Mouse (Mus musculus) forebrain, embryonic 14.5 days (tissue): Measurements from ENCODE around the gene Aoc1. TPM values are rescaled to one million over a fixed set of nuclear protein-coding genes. Genes with fewer than 3 reads are reported as not detected.

Experiments used
- ATAC-seq: fragments of 200-750 bp; cut with Nextera tagmentation; 2 replicates; pipeline ENCODE4 v1.8.0; 2017; ENCODE audit warnings: mild to moderate bottlenecking, moderate library complexity
- DNase-seq: peaks from one replicate; pipeline ENCODE4 v3.0.0-alpha.2; 2015; ENCODE audit warnings: low spot score
- H3K27ac ChIP-seq: fragments of 300-500 bp; sonication (generic); 2 replicates; pipeline ENCODE4 v1.5.1; 2014; ENCODE audit warnings: low read depth, mild to moderate bottlenecking, control low read depth, low read length, moderate library complexity
- H3K27me3 ChIP-seq: fragments of 300-500 bp; sonication (generic); replicated peaks from 2 replicates; pipeline ENCODE4 v1.6.1; 2014; ENCODE audit warnings: low read length, control low read depth, mixed read lengths; ENCODE audit not compliant: control insufficient read depth, insufficient read depth
- H3K36me3 ChIP-seq: fragments of 300-500 bp; sonication (generic); 2 replicates; pipeline ENCODE4 v1.6.1; 2014; ENCODE audit warnings: low read length, control low read depth; ENCODE audit not compliant: control insufficient read depth, insufficient read depth
- H3K4me1 ChIP-seq: fragments of 300-500 bp; sonication (generic); 2 replicates; pipeline ENCODE4 v1.6.1; 2014; ENCODE audit warnings: antibody characterized with exemption, low read length, control low read depth; ENCODE audit not compliant: control insufficient read depth, insufficient read depth
- H3K4me2 ChIP-seq: fragments of 300-500 bp; sonication (generic); 2 replicates; pipeline ENCODE4 v1.6.1; 2014; ENCODE audit warnings: mild to moderate bottlenecking, control low read depth, low read length
- H3K4me3 ChIP-seq: fragments of 300-500 bp; sonication (generic); 2 replicates; pipeline ENCODE4 v1.5.1; 2014; ENCODE audit warnings: low read depth, low read length, control low read depth
- H3K9ac ChIP-seq: fragments of 300-500 bp; sonication (generic); 2 replicates; pipeline ENCODE4 v1.6.1; 2014; ENCODE audit warnings: mild to moderate bottlenecking, low read length, control low read depth, moderate library complexity
- H3K9me3 ChIP-seq: fragments of 300-500 bp; sonication (generic); replicated peaks from 2 replicates; pipeline ENCODE4 v1.6.1; 2016; ENCODE audit warnings: low read length, control low read depth, mixed read lengths; ENCODE audit not compliant: control insufficient read depth
- WGBS: fragments of 180-500 bp; shearing (Covaris S2); extraction: QIAGEN DNeasy Blood & Tissue Kit; methylation state at CpG from one replicate; pipeline ENCODE4 v1.1.7; 2014; 5-methylcytosine and 5-hydroxymethylcytosine counted together
- polyA plus RNA-seq: library from polyadenylated mRNA; unstranded; fragments of >200 nt; fragmentation: Nextera tagmentation; extraction: Ambion mirVana; gene quantifications from 2 replicates; pipeline ENCODE4 v1.2.1, GENCODE M21; 2014

Aoc1 gene
- polyA plus RNA-seq, 1 experiment from 2014 or later = not detected

- H3K9me3 ChIP-seq = no peaks in the 10 kb centered on the region
- 88% methylated on average over 1 of the region's 1 CpGs for WGBS
- no peak overlapping the region for H3K4me3 ChIP-seq
- H3K36me3 ChIP-seq = no peaks in the 10 kb centered on the region
- H3K27ac ChIP-seq = no peak overlapping the region
- H3K4me1 ChIP-seq = no peaks in the 10 kb centered on the region
- H3K27me3 ChIP-seq = no peaks in the 10 kb centered on the region
- no peak overlapping the region for H3K4me2 ChIP-seq
- ATAC-seq (no peak), DNase-seq (no peak)
- no peak overlapping the region for H3K9ac ChIP-seq
These were observed 36.5 kb downstream of the Aoc1 start for GRCm38 (mm10) chr6:48909229-48909628.

GRCm38 (mm10) chr6:48912033-48912432, 39.3 kb downstream of the Aoc1 start:
- Histone ChIP-seq H3K9me3 (no peaks in the 10 kb centered on the region), H3K4me2 (no peak overlapping the region), H3K27ac (no peak overlapping the region), H3K4me3 (no peak overlapping the region), H3K36me3 (no peaks in the 10 kb centered on the region), H3K27me3 (no peaks in the 10 kb centered on the region), H3K4me1 (no peaks in the 10 kb centered on the region), H3K9ac (no peak overlapping the region)
- ATAC-seq = no peak
- peak; percentile 19 for DNase-seq
- WGBS = 25% methylated on average over 3 of the region's 3 CpGs

GRCm38 (mm10) chr6:48913587-48913986, 40.9 kb downstream of the Aoc1 start:
- DNase-seq = no peak
- H3K4me1 ChIP-seq = no peaks in the 10 kb centered on the region
- no peaks in the 10 kb centered on the region for H3K9me3 ChIP-seq
- no peak overlapping the region for H3K4me3 ChIP-seq
- no peak overlapping the region for H3K27ac ChIP-seq
- no peak overlapping the region for H3K9ac ChIP-seq
- ATAC-seq = no peak
- H3K27me3 ChIP-seq = no peaks in the 10 kb centered on the region
- H3K4me2 ChIP-seq = no peak overlapping the region
- H3K36me3 ChIP-seq = no peaks in the 10 kb centered on the region
- 100% methylated on average over 2 of the region's 2 CpGs for WGBS

- H3K4me1 ChIP-seq = no peaks in the 10 kb centered on the region
- no peaks in the 10 kb centered on the region for H3K9me3 ChIP-seq
- no peak within 1 kb of the TSS for H3K4me3 ChIP-seq
- no peak within 1 kb of the TSS for H3K4me2 ChIP-seq
- H3K9ac ChIP-seq = no peak within 1 kb of the TSS
- no peaks in the 10 kb centered on the region for H3K36me3 ChIP-seq
- 91% methylated on average over 5 of the region's 5 CpGs for WGBS
- no peaks in the 10 kb centered on the region for H3K27me3 ChIP-seq
- no peak within 1 kb of the TSS for H3K27ac ChIP-seq
- DNase-seq (no peak), ATAC-seq (no peak)
These were observed 56.9 kb downstream of the Aoc1 start, which contains the start of gene 1600015I10Rik for GRCm38 (mm10) chr6:48929595-48929994. TSS of gene 1600015I10Rik (plus strand) at chr6:48929895.

- no peaks in the 10 kb centered on the region for H3K36me3 ChIP-seq
- no peak overlapping the region for H3K4me2 ChIP-seq
- no peaks in the 10 kb centered on the region; the same call in 1 of the 2 replicates for H3K9me3 ChIP-seq
- no peaks in the 10 kb centered on the region for H3K27me3 ChIP-seq
- ATAC-seq = no peak
- H3K4me3 ChIP-seq = no peak overlapping the region
- H3K9ac ChIP-seq = no peak overlapping the region
- H3K4me1 ChIP-seq = no peaks in the 10 kb centered on the region
- no peak for DNase-seq
- WGBS = 79% methylated on average over 2 of the region's 2 CpGs
- no peak overlapping the region for H3K27ac ChIP-seq
These were observed 76.9 kb downstream of the Aoc1 start for GRCm38 (mm10) chr6:48949596-48949995.

GRCm38 (mm10) chr6:48950676-48951075, 78.0 kb downstream of the Aoc1 start:
- Histone ChIP-seq H3K4me3 (no peak overlapping the region), H3K36me3 (no peaks in the 10 kb centered on the region), H3K27me3 (no peaks in the 10 kb centered on the region), H3K9me3 (no peaks in the 10 kb centered on the region), H3K4me2 (no peak overlapping the region), H3K4me1 (no peaks in the 10 kb centered on the region), H3K9ac (no peak overlapping the region), H3K27ac (no peak overlapping the region)
- DNase-seq (no peak), ATAC-seq (no peak)
- WGBS = 85% methylated on average over 5 of the region's 5 CpGs

GRCm38 (mm10) chr6:48951630-48952029, 78.9 kb downstream of the Aoc1 start:
- H3K9me3 ChIP-seq = no peaks in the 10 kb centered on the region
- H3K4me2 ChIP-seq = no peak overlapping the region
- H3K4me3 ChIP-seq = no peak overlapping the region
- no peak overlapping the region for H3K9ac ChIP-seq
- no peak overlapping the region for H3K27ac ChIP-seq
- H3K4me1 ChIP-seq = no peaks in the 10 kb centered on the region
- WGBS = 90% methylated on average over 6 of the region's 6 CpGs
- H3K27me3 ChIP-seq = no peaks in the 10 kb centered on the region
- DNase-seq (no peak), ATAC-seq (no peak)
- H3K36me3 ChIP-seq = no peaks in the 10 kb centered on the region

- Histone ChIP-seq H3K4me3 (no peak overlapping the region), H3K27ac (no peak overlapping the region), H3K27me3 (no peaks in the 10 kb centered on the region), H3K9ac (no peak overlapping the region), H3K36me3 (no peaks in the 10 kb centered on the region), H3K4me1 (no peaks in the 10 kb centered on the region), H3K4me2 (no peak overlapping the region), H3K9me3 (no peaks in the 10 kb centered on the region)
- 84% methylated on average over 5 of the region's 5 CpGs for WGBS
- no peak for ATAC-seq
- no peak for DNase-seq
These were observed 80.5 kb downstream of the Aoc1 start for GRCm38 (mm10) chr6:48953220-48953619.

GRCm38 (mm10) chr6:48954211-48954610, 81.5 kb downstream of the Aoc1 start:
- H3K4me1 ChIP-seq = no peaks in the 10 kb centered on the region
- no peaks in the 10 kb centered on the region for H3K27me3 ChIP-seq
- ATAC-seq (no peak), DNase-seq (no peak)
- WGBS = 82% methylated on average over 5 of the region's 5 CpGs
- no peaks in the 10 kb centered on the region for H3K36me3 ChIP-seq
- H3K4me3 ChIP-seq = no peak overlapping the region
- H3K27ac ChIP-seq = no peak overlapping the region
- no peaks in the 10 kb centered on the region for H3K9me3 ChIP-seq
- H3K4me2 ChIP-seq = no peak overlapping the region
- no peak overlapping the region for H3K9ac ChIP-seq
